10 mouse cellular contexts compared by ENCODE assay signal in genomic region chr2:105689771-105690639, GRCm38 (mm10). TPM values are rescaled to one million over a fixed set of nuclear protein-coding genes. Genes with fewer than 3 reads are reported as not detected.
A peak's percentile ranks its signal among the peaks of the same experiment; 100 is the strongest.
DNase-seq lines count a peak whose midpoint lies in the region; ATAC-seq lines count a peak whose summit lies in the region.
"Had no signal": no experiment of that assay in that cellular context is flagged by ENCODE, and none has a peak within 500 bp of the region (broad histone marks: within the 10 kb centered on the region; RNA-seq: fewer than 3 reads in every experiment).

No protein-coding gene starts in this region.

- H3K36me3 ChIP-seq in forebrain, embryonic 14.5 days (ENCODE audit: control insufficient read depth, insufficient read depth, low read length): peaks cover 37% of the 10 kb centered on the region
- no peaks in the 10 kb centered on the region for H3K36me3 ChIP-seq in midbrain, embryonic 12.5 days
- H3K36me3 ChIP-seq in liver, embryonic 12.5 days: no peaks in the 10 kb centered on the region

- H3K4me3 ChIP-seq in forebrain, embryonic 14.5 days (ENCODE audit: low read depth, low read length): peak overlapping the region; percentile 17
- peak overlapping the region; percentile 24 for H3K4me3 ChIP-seq in midbrain, embryonic 12.5 days
- no peak overlapping the region for H3K4me3 ChIP-seq in liver, embryonic 12.5 days

- H3K4me1 ChIP-seq in forebrain, embryonic 14.5 days (ENCODE audit: control insufficient read depth, insufficient read depth, low read length): peaks cover 35% of the 10 kb centered on the region
- peaks cover 55% of the 10 kb centered on the region for H3K4me1 ChIP-seq in midbrain, embryonic 12.5 days
- H3K4me1 ChIP-seq in liver, embryonic 12.5 days: no peaks in the 10 kb centered on the region; the same call in 1 of the 2 replicates

- ATAC-seq in forebrain, embryonic 14.5 days: peak; percentile 28; the same call in 1 of the 2 replicates
- ATAC-seq in midbrain, embryonic 12.5 days (ENCODE audit: low FRiP score, low read depth): peak; percentile 42; the same call in 1 of the 2 replicates
- ATAC-seq in liver, embryonic 12.5 days: no peak

- peak; percentile 71 for DNase-seq in cerebellum, adult 11-12 months
- no peak for DNase-seq in cerebellum, postnatal 4 days (ENCODE audit: low spot score in 2 of 2)
- DNase-seq in cerebellum, adult 9-11 months: peak; percentile 72
- DNase-seq in forebrain, embryonic 14.5 days (ENCODE audit: low spot score): peak; percentile 65
- DNase-seq in right cerebral cortex, adult 18-20 months: no peak
- DNase-seq in gastrocnemius, adult 18-20 months (ENCODE audit: low spot score): no peak
- DNase-seq: layer of hippocampus, adult 9-11 months; thymus, postnatal 25 days had no signal

- no peaks in the 10 kb centered on the region for H3K9me3 ChIP-seq in forebrain, embryonic 14.5 days (replicated peaks; ENCODE audit: control insufficient read depth, low read length)
- no peaks in the 10 kb centered on the region for H3K9me3 ChIP-seq in midbrain, embryonic 12.5 days
- H3K9me3 ChIP-seq in liver, embryonic 12.5 days (replicated peaks): no peaks in the 10 kb centered on the region

- peak overlapping the region; percentile 49 for H3K4me2 ChIP-seq in forebrain, embryonic 14.5 days (ENCODE audit: low read length)
- H3K4me2 ChIP-seq in midbrain, embryonic 12.5 days (replicated peaks): peak overlapping the region; percentile 47
- no peak overlapping the region for H3K4me2 ChIP-seq in liver, embryonic 12.5 days

- peak overlapping the region; percentile 70 for H3K27ac ChIP-seq in forebrain, embryonic 14.5 days (ENCODE audit: low read depth, low read length)
- peak overlapping the region; percentile 62 for H3K27ac ChIP-seq in midbrain, embryonic 12.5 days (replicated peaks)
- no peak overlapping the region for H3K27ac ChIP-seq in liver, embryonic 12.5 days

- WGBS in forebrain, embryonic 14.5 days: 1% methylated on average over 28 of the region's 28 CpGs
- WGBS in midbrain, embryonic 12.5 days: under 1% methylated on average over 28 of the region's 28 CpGs
- WGBS in liver, embryonic 12.5 days (ENCODE audit: insufficient replicate concordance): 7% methylated on average over 28 of the region's 28 CpGs

- H3K27me3 ChIP-seq in forebrain, embryonic 14.5 days (replicated peaks; ENCODE audit: control insufficient read depth, insufficient read depth, low read length): peaks cover 15% of the 10 kb centered on the region
- peaks cover 91% of the 10 kb centered on the region for H3K27me3 ChIP-seq in midbrain, embryonic 12.5 days
- H3K27me3 ChIP-seq in liver, embryonic 12.5 days (replicated peaks): peaks cover 95% of the 10 kb centered on the region

- peak overlapping the region; percentile 57 for H3K9ac ChIP-seq in forebrain, embryonic 14.5 days (ENCODE audit: low read length)
- H3K9ac ChIP-seq in midbrain, embryonic 12.5 days (replicated peaks): 0 out of 2 replicates have a peak overlapping the region, but pooled peaks have one; percentile 5
- no peak overlapping the region for H3K9ac ChIP-seq in liver, embryonic 12.5 days

RNA-seq across cellular contexts. Expression of gene Pax6, which starts 21.3 kb away (rescaled TPM):
- 44.5 and 51.8 TPM in 2 replicates for polyA plus RNA-seq in forebrain, embryonic 14.5 days (2014; fragmentation: Nextera tagmentation; extraction: Ambion mirVana)
- 21.5 and 74.8 TPM in 2 replicates for polyA plus RNA-seq in midbrain, embryonic 12.5 days (2016; fragmentation: Nextera tagmentation; extraction: Ambion mirVana)
- not detected for total RNA-seq in gastrocnemius, adult 18-20 months (2021)
- 0.05 TPM in 1 of 2 replicates, not detected in the other for polyA plus RNA-seq in liver, embryonic 12.5 days (2016; fragmentation: Nextera tagmentation; extraction: Ambion mirVana)

Comparison
In these comparisons a context has a peak if more than half of its experiments do, and no peak if none do; other contexts are left out.
1. DNase-seq: peak in cerebellum, adult 11-12 months (single experiment), cerebellum, adult 9-11 months (single experiment) and forebrain, embryonic 14.5 days (single experiment); none in cerebellum, postnatal 4 days (0 of 2), right cerebral cortex, adult 18-20 months (single experiment) and gastrocnemius, adult 18-20 months (single experiment).
2. RNA of gene Pax6, which starts 21.3 kb away (polyA plus RNA-seq): 44.5 to 51.8 TPM in forebrain, embryonic 14.5 days and 21.5 to 74.8 TPM in midbrain, embryonic 12.5 days; 0.05 TPM in liver, embryonic 12.5 days; every median in the first group is over 10 times any median in the second.